Mouse (Mus musculus): Measurements from ENCODE around the gene 1700029I15Rik. TPM values are rescaled to one million over a fixed set of nuclear protein-coding genes. Genes with fewer than 3 reads are reported as not detected.
"Not testable (repeated sequence)": the region's sequence is repeated elsewhere in the genome, so short reads cannot be mapped to it uniquely, and the experiment has no call there.

Gene 1700029I15Rik
- polyA plus RNA-seq, 1 experiment from 2014 or later, result 3.9 TPM

- no peak overlapping the region for H3K4me3 ChIP-seq (ENCODE audit: low read depth, low read length)
- H3K27me3 ChIP-seq (ENCODE audit: control insufficient read depth, insufficient read depth, low read length), result no peaks in the 10 kb centered on the region
- 93% methylated on average over 3 of the region's 3 CpGs for WGBS
- peaks cover 40% of the 10 kb centered on the region for H3K4me1 ChIP-seq (ENCODE audit: control insufficient read depth, insufficient read depth, low read length)
- no peak overlapping the region for H3K9ac ChIP-seq (replicated peaks; ENCODE audit: low read depth, low read length)
- H3K4me2 ChIP-seq (ENCODE audit: low read depth, low read length), result no peak overlapping the region
- ATAC-seq (ENCODE audit: low read depth), result no peak
- no peak overlapping the region for H3K27ac ChIP-seq (ENCODE audit: low read depth, low read length)
- H3K36me3 ChIP-seq (ENCODE audit: control insufficient read depth, insufficient read depth, low read length), result no peaks in the 10 kb centered on the region
- H3K9me3 ChIP-seq (ENCODE audit: control insufficient read depth, low read length), result no peaks in the 10 kb centered on the region
Measured at GRCm38 (mm10) chr2:92395535-92395934, 13.2 kb downstream of the 1700029I15Rik start.

GRCm38 (mm10) chr2:92397436-92397835, 15.1 kb downstream of the 1700029I15Rik start:
- no peaks in the 10 kb centered on the region for H3K27me3 ChIP-seq (ENCODE audit: control insufficient read depth, insufficient read depth, low read length)
- peaks cover 23% of the 10 kb centered on the region for H3K4me1 ChIP-seq (ENCODE audit: control insufficient read depth, insufficient read depth, low read length)
- ATAC-seq (ENCODE audit: low read depth), result no peak
- no peak overlapping the region for H3K27ac ChIP-seq (ENCODE audit: low read depth, low read length)
- H3K9ac ChIP-seq (replicated peaks; ENCODE audit: low read depth, low read length), result no peak overlapping the region
- 77% methylated on average over 1 of the region's 1 CpGs for WGBS
- no peak overlapping the region for H3K4me2 ChIP-seq (ENCODE audit: low read depth, low read length)
- H3K36me3 ChIP-seq (ENCODE audit: control insufficient read depth, insufficient read depth, low read length), result no peaks in the 10 kb centered on the region
- no peak overlapping the region for H3K4me3 ChIP-seq (ENCODE audit: low read depth, low read length)
- no peaks in the 10 kb centered on the region for H3K9me3 ChIP-seq (ENCODE audit: control insufficient read depth, low read length)

GRCm38 (mm10) chr2:92399877-92400276, 17.5 kb downstream of the 1700029I15Rik start:
- Histone ChIP-seq H3K4me3 (ENCODE audit: low read depth, low read length) (peak overlapping the region; percentile 83), H3K4me2 (ENCODE audit: low read depth, low read length) (peak overlapping the region; percentile 57; the same call in 1 of the 2 replicates), H3K4me1 (ENCODE audit: control insufficient read depth, insufficient read depth, low read length) (peaks cover 14% of the 10 kb centered on the region)
- H3K9me3 ChIP-seq (ENCODE audit: control insufficient read depth, low read length); H3K36me3 ChIP-seq (ENCODE audit: control insufficient read depth, insufficient read depth, low read length); H3K27ac ChIP-seq (ENCODE audit: low read depth, low read length); H3K27me3 ChIP-seq (ENCODE audit: control insufficient read depth, insufficient read depth, low read length); H3K9ac ChIP-seq (replicated peaks; ENCODE audit: low read depth, low read length); ATAC-seq (ENCODE audit: low read depth): not testable (repeated sequence)
- WGBS, result 29% methylated on average over 3 of the region's 4 CpGs

- Histone ChIP-seq H3K4me3 (ENCODE audit: low read depth, low read length) (peak overlapping the region; percentile 83), H3K36me3 (ENCODE audit: control insufficient read depth, insufficient read depth, low read length) (no peaks in the 10 kb centered on the region), H3K9me3 (ENCODE audit: control insufficient read depth, low read length) (no peaks in the 10 kb centered on the region), H3K4me1 (ENCODE audit: control insufficient read depth, insufficient read depth, low read length) (peaks cover 18% of the 10 kb centered on the region), H3K4me2 (ENCODE audit: low read depth, low read length) (peak overlapping the region; percentile 57), H3K27me3 (ENCODE audit: control insufficient read depth, insufficient read depth, low read length) (no peaks in the 10 kb centered on the region), H3K9ac (replicated peaks; ENCODE audit: low read depth, low read length) (peak overlapping the region; percentile 84), H3K27ac (ENCODE audit: low read depth, low read length) (peak overlapping the region; percentile 56)
- ATAC-seq (ENCODE audit: low read depth), result 0 out of 2 replicates have a peak, but pooled peaks have one; percentile 14
- WGBS, result 3% methylated on average over 22 of the region's 22 CpGs
Measured at GRCm38 (mm10) chr2:92400682-92401081, 18.3 kb downstream of the 1700029I15Rik start.

- Histone ChIP-seq H3K36me3 (ENCODE audit: control insufficient read depth, insufficient read depth, low read length) (no peaks in the 10 kb centered on the region), H3K9me3 (ENCODE audit: control insufficient read depth, low read length) (no peaks in the 10 kb centered on the region), H3K4me2 (ENCODE audit: low read depth, low read length) (peak within 1 kb of the TSS; percentile 57), H3K4me1 (ENCODE audit: control insufficient read depth, insufficient read depth, low read length) (peaks cover 20% of the 10 kb centered on the region), H3K4me3 (ENCODE audit: low read depth, low read length) (peak within 1 kb of the TSS; percentile 83), H3K27ac (ENCODE audit: low read depth, low read length) (peak within 1 kb of the TSS; percentile 56), H3K27me3 (ENCODE audit: control insufficient read depth, insufficient read depth, low read length) (no peaks in the 10 kb centered on the region), H3K9ac (replicated peaks; ENCODE audit: low read depth, low read length) (peak within 1 kb of the TSS; percentile 84)
- WGBS, result 1% methylated on average over 48 of the region's 59 CpGs
- peak; percentile 68 for ATAC-seq (ENCODE audit: low read depth)
Measured at GRCm38 (mm10) chr2:92401091-92401561, 18.8 kb downstream of the 1700029I15Rik start, which contains the start of gene Mapk8ip1. Mapk8ip1 (minus strand) TSS chr2:92401263.

GRCm38 (mm10) chr2:92402591-92403326, 20.4 kb downstream of the 1700029I15Rik start:
- H3K9ac ChIP-seq (replicated peaks; ENCODE audit: low read depth, low read length), result no peak overlapping the region
- no peak overlapping the region for H3K4me2 ChIP-seq (ENCODE audit: low read depth, low read length)
- H3K4me3 ChIP-seq (ENCODE audit: low read depth, low read length), result no peak overlapping the region
- H3K27ac ChIP-seq (ENCODE audit: low read depth, low read length), result no peak overlapping the region
- H3K9me3 ChIP-seq (ENCODE audit: control insufficient read depth, low read length), result no peaks in the 10 kb centered on the region
- H3K4me1 ChIP-seq (ENCODE audit: control insufficient read depth, insufficient read depth, low read length), result peaks cover 19% of the 10 kb centered on the region
- H3K27me3 ChIP-seq (ENCODE audit: control insufficient read depth, insufficient read depth, low read length), result no peaks in the 10 kb centered on the region
- H3K36me3 ChIP-seq (ENCODE audit: control insufficient read depth, insufficient read depth, low read length), result 0 out of 2 replicates have a peak, but pooled peaks cover 4% of the 10 kb centered on the region
- ATAC-seq (ENCODE audit: low read depth), result no peak
- WGBS, result 64% methylated on average over 4 of the region's 4 CpGs

- Histone ChIP-seq H3K9ac (replicated peaks; ENCODE audit: low read depth, low read length) (no peak overlapping the region), H3K9me3 (ENCODE audit: control insufficient read depth, low read length) (no peaks in the 10 kb centered on the region), H3K27ac (ENCODE audit: low read depth, low read length) (no peak overlapping the region), H3K27me3 (ENCODE audit: control insufficient read depth, insufficient read depth, low read length) (no peaks in the 10 kb centered on the region), H3K4me3 (ENCODE audit: low read depth, low read length) (no peak overlapping the region), H3K4me2 (ENCODE audit: low read depth, low read length) (no peak overlapping the region), H3K4me1 (ENCODE audit: control insufficient read depth, insufficient read depth, low read length) (peaks cover 14% of the 10 kb centered on the region), H3K36me3 (ENCODE audit: control insufficient read depth, insufficient read depth, low read length) (0 out of 2 replicates have a peak, but pooled peaks cover 8% of the 10 kb centered on the region)
- ATAC-seq (ENCODE audit: low read depth), result no peak
- WGBS, result 96% methylated on average over 5 of the region's 5 CpGs
Measured at GRCm38 (mm10) chr2:92403776-92404319, 21.5 kb downstream of the 1700029I15Rik start.

- WGBS, result 93% methylated on average over 6 of the region's 6 CpGs
- Histone ChIP-seq H3K9ac (replicated peaks; ENCODE audit: low read depth, low read length) (no peak overlapping the region), H3K4me2 (ENCODE audit: low read depth, low read length) (no peak overlapping the region), H3K27me3 (ENCODE audit: control insufficient read depth, insufficient read depth, low read length) (no peaks in the 10 kb centered on the region), H3K27ac (ENCODE audit: low read depth, low read length) (0 out of 2 replicates have a peak overlapping the region, but pooled peaks have one; percentile 44), H3K9me3 (ENCODE audit: control insufficient read depth, low read length) (no peaks in the 10 kb centered on the region), H3K4me3 (ENCODE audit: low read depth, low read length) (no peak overlapping the region), H3K4me1 (ENCODE audit: control insufficient read depth, insufficient read depth, low read length) (peaks cover 6% of the 10 kb centered on the region; the same call in 1 of the 2 replicates), H3K36me3 (ENCODE audit: control insufficient read depth, insufficient read depth, low read length) (peaks cover 11% of the 10 kb centered on the region)
- no peak for ATAC-seq (ENCODE audit: low read depth)
Measured at GRCm38 (mm10) chr2:92404737-92405136, 22.4 kb downstream of the 1700029I15Rik start.

GRCm38 (mm10) chr2:92405687-92406086, 23.3 kb downstream of the 1700029I15Rik start:
- no peak overlapping the region for H3K4me3 ChIP-seq (ENCODE audit: low read depth, low read length)
- H3K9ac ChIP-seq (replicated peaks; ENCODE audit: low read depth, low read length), result no peak overlapping the region
- H3K27ac ChIP-seq (ENCODE audit: low read depth, low read length), result 0 out of 2 replicates have a peak overlapping the region, but pooled peaks have one; percentile 44
- H3K4me1 ChIP-seq (ENCODE audit: control insufficient read depth, insufficient read depth, low read length), result peaks cover 6% of the 10 kb centered on the region; the same call in 1 of the 2 replicates
- WGBS, result 75% methylated on average over 7 of the region's 7 CpGs
- H3K36me3 ChIP-seq (ENCODE audit: control insufficient read depth, insufficient read depth, low read length), result peaks cover 19% of the 10 kb centered on the region
- ATAC-seq (ENCODE audit: low read depth), result peak; percentile 52; the same call in 1 of the 2 replicates
- H3K27me3 ChIP-seq (ENCODE audit: control insufficient read depth, insufficient read depth, low read length), result no peaks in the 10 kb centered on the region
- no peaks in the 10 kb centered on the region for H3K9me3 ChIP-seq (ENCODE audit: control insufficient read depth, low read length)
- H3K4me2 ChIP-seq (ENCODE audit: low read depth, low read length), result no peak overlapping the region

Measured in neural tube, embryonic 14.5 days (tissue).